Mouse (Mus musculus) cortical plate, adult 2 months (tissue): ENCODE data around the gene Sipa1l2.

Experiments
- CTCF ChIP-seq: fragments of 200-500 bp; IDR thresholded peaks from 2 replicates; pipeline ENCODE4 v1.5.1; 2011; ENCODE audit warnings: mild to moderate bottlenecking, control low read depth, low read length; ENCODE audit not compliant: insufficient read depth; ENCODE audit errors: extremely low read depth
- POLR2A ChIP-seq: fragments of 200-500 bp; IDR thresholded peaks from 2 replicates; pipeline ENCODE4 v1.6.1; 2011; ENCODE audit warnings: mild to moderate bottlenecking, low read length, control low read depth; ENCODE audit not compliant: insufficient read depth; ENCODE audit errors: extremely low read depth

DNA sequence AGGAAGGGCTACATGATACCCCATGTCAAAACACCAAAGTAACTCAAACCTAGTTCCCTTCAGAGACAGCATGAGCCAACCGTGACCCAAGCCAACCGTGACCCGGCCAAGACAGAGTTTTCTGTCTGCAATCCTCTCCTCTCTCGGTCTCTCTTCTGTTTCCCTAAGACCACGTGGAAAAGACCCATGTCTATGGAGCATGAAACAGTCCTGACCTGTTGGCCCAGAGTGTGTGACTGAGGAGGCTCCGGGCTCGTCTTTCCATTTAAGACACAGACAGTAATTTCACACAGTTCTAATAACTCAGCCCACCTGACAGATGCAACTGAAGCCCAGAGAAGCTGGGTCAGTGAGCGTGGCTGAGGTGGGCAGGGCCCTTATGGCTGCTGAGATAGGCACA lies 65.8 kb downstream of the Sipa1l2 start:
- no peak for TF ChIP-seq CTCF
- no peak for TF ChIP-seq POLR2A
